Mouse (Mus musculus): ENCODE results near the gene Ttll10. TPM values are rescaled to one million over a fixed set of nuclear protein-coding genes. Genes with fewer than 3 reads are reported as not detected.

The Ttll10 gene
- polyA plus RNA-seq, 1 experiment, result 20.7 TPM

DNA sequence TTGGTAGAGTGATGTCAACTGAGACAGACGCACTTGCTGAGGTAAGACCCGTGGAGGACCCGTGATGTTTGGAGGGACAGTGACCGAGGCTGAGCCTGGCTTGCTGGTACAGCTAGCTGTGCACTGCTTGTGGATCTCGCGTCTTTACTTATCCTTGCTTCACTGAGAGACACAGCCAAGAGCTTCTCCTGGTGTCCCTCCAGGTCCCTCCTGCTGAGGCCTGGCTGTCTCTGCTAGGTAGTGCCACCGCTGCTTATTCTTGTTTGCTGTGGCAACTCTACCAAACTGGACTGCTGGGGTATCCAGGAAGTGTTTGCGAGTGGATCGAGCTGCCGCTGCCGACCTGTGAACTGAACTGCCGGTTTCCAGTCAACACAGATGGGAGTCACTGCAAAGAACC, 39.4 kb downstream of the Ttll10 start:
- H3K27me3 ChIP-seq (replicated peaks; ENCODE audit: control insufficient read depth, insufficient read depth, low read length), result no peaks in the 10 kb centered on the region
- no peak for DNase-seq
- TF ChIP-seq POLR2A (IDR thresholded peaks at IDR 0.05; ENCODE audit: low read depth, low read length), result no peak
- no peak for TF ChIP-seq CTCF (conservative IDR thresholded peaks at IDR 0.05; ENCODE audit: insufficient read depth, insufficient read length, low read depth, low read length)
- no peak overlapping the region for H3K4me3 ChIP-seq (ENCODE audit: insufficient read depth, low read depth, low read length)
- H3K36me3 ChIP-seq (ENCODE audit: control insufficient read depth, insufficient read depth, low read length), result no peaks in the 10 kb centered on the region
- no peaks in the 10 kb centered on the region for H3K4me1 ChIP-seq (ENCODE audit: control insufficient read depth, insufficient read depth, low read length)
- WGBS, result 87% methylated on average over 12 of the region's 12 CpGs
- no peak overlapping the region for H3K27ac ChIP-seq (ENCODE audit: insufficient read depth, low read depth, low read length)

- WGBS, result 81% methylated on average over 2 of the region's 2 CpGs
- no peaks in the 10 kb centered on the region for H3K27me3 ChIP-seq (replicated peaks; ENCODE audit: control insufficient read depth, insufficient read depth, low read length)
- DNase-seq, result no peak
- TF ChIP-seq POLR2A (IDR thresholded peaks at IDR 0.05; ENCODE audit: low read depth, low read length) (no peak), CTCF (conservative IDR thresholded peaks at IDR 0.05; ENCODE audit: insufficient read depth, insufficient read length, low read depth, low read length) (no peak)
- no peak overlapping the region for H3K4me3 ChIP-seq (ENCODE audit: insufficient read depth, low read depth, low read length)
- H3K4me1 ChIP-seq (ENCODE audit: control insufficient read depth, insufficient read depth, low read length), result no peaks in the 10 kb centered on the region
- H3K36me3 ChIP-seq (ENCODE audit: control insufficient read depth, insufficient read depth, low read length), result 0 out of 2 replicates have a peak, but pooled peaks cover 2% of the 10 kb centered on the region
- no peak overlapping the region for H3K27ac ChIP-seq (ENCODE audit: insufficient read depth, low read depth, low read length)
These were observed 44.8 kb downstream of the Ttll10 start for GRCm38 (mm10) chr4:156014436-156014835.

DNA sequence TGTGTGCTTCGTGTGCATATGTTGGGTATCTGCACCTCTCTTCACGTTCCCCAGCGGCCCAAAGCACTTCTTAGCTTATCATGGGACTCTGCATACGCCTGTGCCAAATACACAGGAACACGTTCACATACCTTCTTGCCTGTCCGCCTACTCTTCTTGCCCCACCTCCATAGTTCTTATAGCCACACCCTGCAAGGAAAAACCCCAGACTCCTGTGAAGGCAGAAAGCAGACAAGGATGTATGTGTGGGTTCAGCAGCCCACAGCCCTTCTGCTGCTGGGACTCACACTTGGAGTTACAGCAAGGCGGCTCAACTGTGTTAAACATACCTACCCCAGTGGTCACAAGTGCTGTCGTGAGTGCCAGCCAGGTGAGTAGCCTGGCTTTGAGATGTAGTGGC, 45.6 kb downstream of the Ttll10 start, which contains the start of gene Tnfrsf4:
TSS of gene Tnfrsf4 (plus strand) at position 207 of the 400 bp plus-strand sequence.
- 77% methylated on average over 8 of the region's 8 CpGs for WGBS
- Histone ChIP-seq H3K27me3 (replicated peaks; ENCODE audit: control insufficient read depth, insufficient read depth, low read length) (no peaks in the 10 kb centered on the region), H3K36me3 (ENCODE audit: control insufficient read depth, insufficient read depth, low read length) (0 out of 2 replicates have a peak, but pooled peaks cover 2% of the 10 kb centered on the region), H3K4me1 (ENCODE audit: control insufficient read depth, insufficient read depth, low read length) (no peaks in the 10 kb centered on the region), H3K4me3 (ENCODE audit: insufficient read depth, low read depth, low read length) (no peak within 1 kb of the TSS), H3K27ac (ENCODE audit: insufficient read depth, low read depth, low read length) (no peak within 1 kb of the TSS)
- no peak for TF ChIP-seq CTCF (conservative IDR thresholded peaks at IDR 0.05; ENCODE audit: insufficient read depth, insufficient read length, low read depth, low read length)
- no peak for TF ChIP-seq POLR2A (IDR thresholded peaks at IDR 0.05; ENCODE audit: low read depth, low read length)
- DNase-seq, result no peak

GRCm38 (mm10) chr4:156008369-156008768, 50.8 kb downstream of the Ttll10 start:
- Histone ChIP-seq H3K4me3 (ENCODE audit: insufficient read depth, low read depth, low read length) (no peak overlapping the region), H3K27me3 (replicated peaks; ENCODE audit: control insufficient read depth, insufficient read depth, low read length) (no peaks in the 10 kb centered on the region), H3K4me1 (ENCODE audit: control insufficient read depth, insufficient read depth, low read length) (no peaks in the 10 kb centered on the region), H3K27ac (ENCODE audit: insufficient read depth, low read depth, low read length) (no peak overlapping the region), H3K36me3 (ENCODE audit: control insufficient read depth, insufficient read depth, low read length) (peaks cover 7% of the 10 kb centered on the region)
- WGBS, result 95% methylated on average over 4 of the region's 4 CpGs
- TF ChIP-seq CTCF (conservative IDR thresholded peaks at IDR 0.05; ENCODE audit: insufficient read depth, insufficient read length, low read depth, low read length) (no peak), POLR2A (IDR thresholded peaks at IDR 0.05; ENCODE audit: low read depth, low read length) (no peak)
- no peak for DNase-seq

DNA sequence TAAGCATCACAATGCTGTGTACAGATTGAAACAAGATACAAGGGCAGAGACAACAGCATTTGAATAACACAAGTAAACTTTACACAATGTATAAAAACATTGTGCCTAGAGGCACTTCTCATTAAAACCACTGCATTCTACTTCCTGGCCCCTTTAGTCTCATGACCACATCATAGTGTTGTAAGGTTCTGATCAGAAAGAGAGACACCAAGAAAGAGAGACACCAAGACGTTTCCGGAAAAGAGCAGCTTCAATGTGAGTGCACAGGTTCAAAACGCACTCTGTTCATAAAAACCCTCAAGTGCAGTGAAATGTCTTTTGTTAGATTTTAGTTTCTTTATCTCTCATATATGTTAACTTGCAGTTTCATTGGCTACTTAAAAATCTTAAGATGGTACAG, 55.1 kb downstream of the Ttll10 start:
- no peak for TF ChIP-seq POLR2A (IDR thresholded peaks at IDR 0.05; ENCODE audit: low read depth, low read length)
- no peak for TF ChIP-seq CTCF (conservative IDR thresholded peaks at IDR 0.05; ENCODE audit: insufficient read depth, insufficient read length, low read depth, low read length)
- no peak for DNase-seq
- Histone ChIP-seq H3K27ac (ENCODE audit: insufficient read depth, low read depth, low read length) (no peak overlapping the region), H3K4me1 (ENCODE audit: control insufficient read depth, insufficient read depth, low read length) (no peaks in the 10 kb centered on the region), H3K4me3 (ENCODE audit: insufficient read depth, low read depth, low read length) (no peak overlapping the region), H3K36me3 (ENCODE audit: control insufficient read depth, insufficient read depth, low read length) (peaks cover 14% of the 10 kb centered on the region), H3K27me3 (replicated peaks; ENCODE audit: control insufficient read depth, insufficient read depth, low read length) (no peaks in the 10 kb centered on the region)
- WGBS, result 92% methylated on average over 3 of the region's 3 CpGs

GRCm38 (mm10) chr4:155993606-155994005, 65.6 kb downstream of the Ttll10 start:
- peak overlapping the region; percentile 100 for H3K27ac ChIP-seq (ENCODE audit: insufficient read depth, low read depth, low read length)
- no peak for DNase-seq
- no peak for TF ChIP-seq CTCF (conservative IDR thresholded peaks at IDR 0.05; ENCODE audit: insufficient read depth, insufficient read length, low read depth, low read length)
- no peak for TF ChIP-seq POLR2A (IDR thresholded peaks at IDR 0.05; ENCODE audit: low read depth, low read length)
- H3K36me3 ChIP-seq (ENCODE audit: control insufficient read depth, insufficient read depth, low read length), result no peaks in the 10 kb centered on the region; the same call in 1 of the 2 replicates
- 3% methylated on average over 15 of the region's 15 CpGs for WGBS
- peak overlapping the region; percentile 90 for H3K4me3 ChIP-seq (ENCODE audit: insufficient read depth, low read depth, low read length)
- H3K27me3 ChIP-seq (replicated peaks; ENCODE audit: control insufficient read depth, insufficient read depth, low read length), result no peaks in the 10 kb centered on the region
- peaks cover 9% of the 10 kb centered on the region; the same call in 1 of the 2 replicates for H3K4me1 ChIP-seq (ENCODE audit: control insufficient read depth, insufficient read depth, low read length)

DNA sequence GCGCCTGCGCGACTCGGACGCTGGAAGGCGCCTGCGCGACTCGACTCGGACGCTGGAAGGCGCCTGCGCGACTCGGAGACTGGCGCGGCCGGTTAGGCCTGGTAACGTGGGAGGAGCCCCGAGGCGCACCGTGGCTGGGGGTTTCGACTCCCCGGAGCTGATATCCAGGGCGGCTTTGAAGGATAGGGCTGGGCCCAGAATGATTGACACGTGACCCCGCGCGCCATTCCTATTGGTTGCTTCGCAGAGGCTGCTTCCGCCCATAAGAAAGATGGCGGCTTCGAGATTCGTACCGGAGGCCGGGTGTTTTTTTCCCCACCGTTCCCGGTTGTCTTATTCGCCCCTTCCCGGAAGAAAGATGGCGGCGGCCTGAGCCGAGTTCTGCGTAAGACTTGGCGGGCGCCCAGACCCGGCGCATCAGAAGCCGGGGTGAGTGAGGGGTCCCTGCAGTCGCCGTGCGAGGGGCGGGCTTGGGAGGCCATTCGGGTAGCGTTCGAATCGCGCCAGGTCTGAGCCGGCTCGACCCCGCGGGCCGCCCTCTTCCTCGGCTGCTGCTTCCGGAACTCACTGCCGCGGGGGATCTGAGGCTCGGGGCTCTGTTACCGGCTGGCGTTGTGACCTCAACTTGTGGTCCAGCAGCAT, 66.2 kb downstream of the Ttll10 start:
- DNase-seq, result peak; percentile 98
- under 1% methylated on average over 70 of the region's 70 CpGs for WGBS
- H3K4me1 ChIP-seq (ENCODE audit: control insufficient read depth, insufficient read depth, low read length), result peaks cover 9% of the 10 kb centered on the region; the same call in 1 of the 2 replicates
- peak overlapping the region; percentile 90 for H3K4me3 ChIP-seq (ENCODE audit: insufficient read depth, low read depth, low read length)
- TF ChIP-seq POLR2A (IDR thresholded peaks at IDR 0.05; ENCODE audit: low read depth, low read length) (peak; percentile 10), CTCF (conservative IDR thresholded peaks at IDR 0.05; ENCODE audit: insufficient read depth, insufficient read length, low read depth, low read length) (no peak)
- peak overlapping the region; percentile 100 for H3K27ac ChIP-seq (ENCODE audit: insufficient read depth, low read depth, low read length)
- H3K36me3 ChIP-seq (ENCODE audit: control insufficient read depth, insufficient read depth, low read length), result no peaks in the 10 kb centered on the region; the same call in 1 of the 2 replicates
- H3K27me3 ChIP-seq (replicated peaks; ENCODE audit: control insufficient read depth, insufficient read depth, low read length), result no peaks in the 10 kb centered on the region
